Mouse (Mus musculus) hematopoietic stem cell, adult 5-6 weeks (primary cell): ENCODE measurements around the gene Sh2b3. TPM values are rescaled to one million over a fixed set of nuclear protein-coding genes. Genes with fewer than 3 reads are reported as not detected.
A peak's percentile ranks its signal among the peaks of the same experiment; 100 is the strongest.
"Not testable (repeated sequence)": the region's sequence is repeated elsewhere in the genome, so short reads cannot be mapped to it uniquely, and the experiment has no call there.

Source experiments
- ATAC-seq, 2 experiments: fragments of 125-278 bp in 1 of 2; replicated peaks in 1 of 2; 2 replicates each; pipeline ENCODE4 v1.8.0; 2016 to 2017; ENCODE audit warnings: inconsistent platforms in 2 of 2, mild to moderate bottlenecking in 2 of 2, moderate number of reproducible peaks in 2 of 2, low read depth in 1 of 2, moderate TSS enrichment in 1 of 2; ENCODE audit not compliant: low FRiP score in 2 of 2, poor library complexity in 2 of 2, severe bottlenecking in 2 of 2, insufficient read depth in 1 of 2, low TSS enrichment in 1 of 2
- total RNA-seq: library from RNA; stranded (forward); fragments of 172-1452, 232-1000 nt; gene quantifications from 2 replicates; pipeline ENCODE4 v1.2.3, GENCODE M21; 2017

Sh2b3 gene
- total RNA-seq, 1 experiment from 2014 or later = 18.6 TPM

DNA sequence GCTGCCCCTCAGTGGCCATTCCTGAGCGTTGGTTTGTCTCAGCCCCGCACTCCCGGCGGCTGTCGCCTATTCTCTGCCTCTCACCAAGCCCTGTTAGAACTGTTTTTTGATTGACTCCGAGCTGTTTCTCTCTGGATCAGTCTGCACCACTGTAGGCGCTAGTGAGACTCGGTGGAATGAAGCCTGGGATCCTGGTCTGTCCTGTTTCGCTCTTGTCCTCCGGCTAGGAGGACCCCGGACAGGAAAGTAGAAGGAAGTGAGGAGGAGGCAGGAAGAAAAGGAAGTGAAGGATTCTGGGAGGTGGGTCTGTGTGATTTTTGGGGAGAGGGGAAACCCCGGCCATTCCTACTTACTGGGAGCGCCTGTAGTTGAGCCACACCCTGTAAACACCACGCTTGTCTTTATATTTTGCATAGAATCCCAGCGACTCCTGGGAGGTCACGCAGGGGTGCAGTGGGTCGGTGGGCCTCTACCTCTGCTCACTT lies 10.6 kb upstream of the Sh2b3 start:
- ATAC-seq = peak; percentile 25 to 42; a peak in 2 of 4 replicates

DNA sequence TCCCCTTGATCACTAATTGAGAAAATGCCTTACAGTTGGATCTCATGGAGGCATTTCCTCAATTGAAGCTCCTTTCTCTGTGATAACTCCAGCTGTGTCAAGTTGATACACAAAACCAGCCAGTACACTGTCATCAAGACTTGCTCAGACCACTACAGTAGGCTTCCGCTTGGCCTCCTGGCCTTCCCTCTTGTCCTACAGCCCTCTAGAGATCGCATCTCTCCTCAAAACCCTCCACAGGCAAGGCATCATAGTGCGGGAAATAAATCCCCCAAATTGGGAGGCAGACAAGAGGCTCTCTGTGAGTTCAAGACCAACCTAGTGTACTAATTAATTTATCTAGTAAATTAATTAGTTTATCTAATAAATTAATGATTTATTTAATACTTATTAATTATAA lies 9.8 kb upstream of the Sh2b3 start:
- not testable (repeated sequence) for ATAC-seq

DNA sequence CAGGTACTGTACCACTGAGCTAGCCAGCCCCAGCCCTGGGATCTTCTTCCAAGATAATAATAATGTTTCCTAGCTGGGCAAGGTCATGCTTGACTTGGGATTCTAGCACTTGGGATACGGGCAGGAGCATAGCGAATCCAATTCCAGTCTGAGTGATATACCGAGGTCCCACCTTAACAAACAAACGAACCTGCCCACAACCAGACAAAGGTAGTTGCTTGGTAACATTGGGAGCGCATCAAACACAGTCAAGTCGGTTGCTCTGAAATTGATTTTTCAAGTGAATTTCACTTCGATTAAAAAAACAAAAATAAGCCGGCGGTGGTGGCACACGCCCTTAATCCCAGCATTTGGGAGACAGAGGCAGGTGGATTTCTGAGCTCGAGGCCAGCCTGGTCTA lies 8.9 kb upstream of the Sh2b3 start:
- ATAC-seq = no peak

DNA sequence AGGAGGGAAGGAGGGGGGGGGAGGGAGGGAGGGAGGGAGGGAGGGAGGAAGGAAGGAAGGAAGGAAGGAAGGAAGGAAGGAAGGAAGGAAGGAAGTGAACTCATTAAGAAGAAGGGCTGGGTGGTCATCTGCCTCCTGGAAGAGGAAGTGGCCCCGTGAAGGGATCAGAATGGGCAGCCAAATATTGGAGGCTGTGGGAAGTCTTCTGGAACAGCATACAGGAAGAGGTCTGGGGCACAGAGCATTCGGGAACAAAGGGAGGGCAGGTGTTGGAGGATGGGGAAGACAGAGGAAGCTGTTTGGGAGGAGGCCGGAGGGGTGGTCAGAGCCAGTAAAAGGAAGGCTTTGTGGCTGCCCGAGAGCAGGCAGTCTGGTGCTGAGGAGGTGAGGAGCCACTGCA lies 7.9 kb upstream of the Sh2b3 start:
- no peak for ATAC-seq

DNA sequence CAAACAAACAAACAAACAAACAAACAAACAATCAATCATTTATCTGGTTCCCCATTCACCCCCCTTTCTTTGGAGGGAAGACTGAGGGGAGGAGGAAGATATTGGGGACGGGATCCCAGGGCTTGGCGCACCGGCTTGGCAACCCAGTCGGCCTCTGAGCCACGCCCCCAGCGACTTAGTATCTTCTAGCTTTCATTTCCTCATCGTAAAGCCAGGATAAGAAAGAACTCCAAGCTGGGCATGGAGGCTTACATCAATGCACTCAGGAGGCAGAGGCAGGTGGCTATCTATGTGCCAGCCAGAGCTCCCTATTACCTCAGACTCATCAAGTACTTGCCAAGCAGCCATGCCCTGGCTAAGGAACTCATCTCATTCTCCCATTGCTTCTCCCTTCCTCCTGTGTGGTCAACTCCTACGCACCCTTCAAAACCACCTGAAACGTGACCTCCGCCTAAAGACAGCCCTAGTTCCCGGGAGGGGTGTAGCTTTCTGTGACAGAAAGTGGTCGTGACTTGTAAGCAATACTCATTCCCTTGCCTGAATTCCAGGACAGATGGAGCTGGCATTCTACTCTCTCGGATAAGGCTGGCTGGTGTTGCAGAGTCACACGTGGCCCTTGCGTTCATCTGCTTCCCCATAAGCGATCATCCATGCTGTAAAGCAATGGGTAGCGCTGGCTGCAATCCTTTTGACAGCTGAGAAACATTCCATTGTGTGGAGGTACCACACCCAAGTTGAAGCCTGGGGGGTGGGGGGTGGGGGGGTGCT lies 5.9 kb upstream of the Sh2b3 start:
- ATAC-seq = no peak

DNA sequence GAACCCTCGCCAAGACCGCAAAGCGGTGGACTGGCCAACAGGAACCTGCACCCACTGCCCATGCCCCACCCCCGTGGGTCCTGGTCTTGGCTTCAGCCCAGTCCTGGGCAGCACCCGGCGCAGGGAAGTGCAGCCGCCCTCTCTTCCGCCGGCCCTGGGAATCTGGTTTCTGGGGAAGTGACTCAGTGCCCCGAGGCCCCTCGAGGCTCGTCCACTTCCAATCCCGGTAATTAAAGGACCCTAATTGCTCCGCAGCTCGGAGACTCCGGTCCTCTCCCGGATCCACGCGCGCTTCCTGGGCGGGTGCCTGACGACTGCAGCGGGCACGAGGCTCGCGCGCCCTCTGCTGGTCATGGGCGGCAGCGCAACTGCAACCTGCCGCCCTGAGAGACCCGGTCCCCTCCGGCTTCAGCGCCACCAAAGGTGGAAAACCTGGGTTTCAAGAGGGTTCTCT lies 5.2 kb upstream of the Sh2b3 start:
- peak; percentile 44 to 46; a peak in 2 of 4 replicates for ATAC-seq

DNA sequence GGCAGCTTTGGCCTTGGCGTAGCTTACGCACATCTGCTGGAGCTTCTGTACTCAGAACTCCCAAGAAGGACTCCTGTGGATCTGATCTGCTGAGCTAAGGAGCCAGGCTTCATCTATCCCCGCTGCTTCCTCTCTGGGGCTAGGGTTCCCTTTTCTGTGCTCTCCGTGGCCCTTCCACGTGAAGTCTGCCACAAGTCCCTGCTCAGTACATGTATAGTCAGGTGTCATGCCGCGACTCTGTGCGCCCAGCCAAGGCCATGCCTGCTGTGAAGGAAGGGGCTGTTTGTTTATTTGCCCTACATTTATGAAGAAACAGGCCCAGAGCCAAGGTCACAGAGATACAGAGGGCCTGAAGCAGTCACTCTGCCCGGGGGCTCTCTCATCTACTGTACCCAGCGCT lies 4.5 kb upstream of the Sh2b3 start:
- no peak for ATAC-seq

DNA sequence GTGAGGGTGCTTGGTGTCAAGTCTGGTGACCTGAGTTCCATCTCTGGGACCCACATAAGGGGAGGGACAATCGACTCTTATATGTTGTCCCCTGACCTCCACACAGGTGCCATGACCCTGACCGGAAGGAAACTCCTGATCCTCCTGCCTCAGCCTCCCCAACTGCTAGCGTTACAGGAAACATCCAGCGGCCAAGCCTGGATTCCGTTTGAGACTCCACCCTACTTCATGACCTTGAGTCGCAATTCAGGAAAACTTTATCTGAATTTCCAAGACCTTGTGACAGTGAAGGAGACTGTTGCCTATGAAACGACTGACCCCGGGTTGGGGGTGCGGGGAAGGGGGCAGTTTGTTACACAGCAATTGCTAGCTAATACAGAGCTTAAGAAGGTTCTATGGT lies 4.1 kb upstream of the Sh2b3 start:
- no peak for ATAC-seq

DNA sequence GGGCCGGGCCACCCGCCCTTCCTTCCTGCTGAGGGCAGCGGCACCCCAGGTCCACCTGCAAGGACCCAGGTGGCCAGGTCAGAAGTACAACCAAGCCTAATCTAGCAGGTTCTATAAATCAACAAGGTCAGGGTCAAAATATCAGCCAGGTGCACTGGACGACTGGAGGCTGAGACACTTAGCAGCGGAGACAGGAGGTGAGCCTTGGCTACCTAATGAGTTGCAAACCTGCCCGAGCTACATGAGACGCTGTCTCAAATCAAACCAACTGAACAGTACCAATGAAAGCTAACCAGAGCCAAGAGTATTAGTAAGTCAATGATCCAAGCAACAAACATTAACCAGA lies 1.7 kb upstream of the Sh2b3 start:
- no peak for ATAC-seq

DNA sequence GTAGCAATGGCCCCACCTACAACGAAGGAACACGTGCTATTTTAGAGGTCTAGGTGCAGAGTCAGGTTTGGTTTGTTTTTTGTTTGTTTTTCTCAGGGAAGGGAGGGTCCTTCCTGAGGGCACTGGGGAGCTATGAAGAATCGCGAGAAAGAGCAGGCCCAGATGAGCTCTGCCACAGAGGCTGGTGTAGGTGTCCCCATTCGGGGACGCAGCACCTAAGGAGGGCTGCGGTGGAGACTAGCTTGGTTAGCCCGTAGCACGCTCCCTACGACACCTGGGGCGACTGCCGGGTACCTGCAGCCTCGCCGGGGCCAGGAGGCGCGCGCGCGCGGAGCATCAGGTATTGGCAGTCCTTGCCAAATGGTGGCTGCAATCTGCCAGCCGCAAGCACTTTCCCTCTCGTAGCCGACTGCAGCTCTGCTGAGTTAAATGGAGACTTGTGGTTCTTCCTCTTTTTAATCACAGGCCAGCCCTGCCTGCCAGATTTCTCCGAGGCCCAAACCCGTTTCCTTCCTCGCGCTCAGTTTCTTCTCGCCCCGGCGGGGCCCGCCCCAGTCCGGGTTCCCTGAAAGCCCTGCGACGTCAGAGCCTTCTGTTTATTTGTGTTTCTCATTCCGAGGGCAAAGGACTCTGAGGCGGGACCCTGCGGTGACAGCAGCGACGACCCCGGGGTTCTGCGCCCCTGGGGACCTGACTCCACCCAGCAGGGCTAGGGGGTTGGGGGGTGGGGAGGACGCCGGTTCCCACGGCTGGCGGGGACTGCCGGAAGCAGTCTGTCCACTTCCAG lies 1.1 kb upstream of the Sh2b3 start:
- ATAC-seq = peak; percentile 25 to 40

DNA sequence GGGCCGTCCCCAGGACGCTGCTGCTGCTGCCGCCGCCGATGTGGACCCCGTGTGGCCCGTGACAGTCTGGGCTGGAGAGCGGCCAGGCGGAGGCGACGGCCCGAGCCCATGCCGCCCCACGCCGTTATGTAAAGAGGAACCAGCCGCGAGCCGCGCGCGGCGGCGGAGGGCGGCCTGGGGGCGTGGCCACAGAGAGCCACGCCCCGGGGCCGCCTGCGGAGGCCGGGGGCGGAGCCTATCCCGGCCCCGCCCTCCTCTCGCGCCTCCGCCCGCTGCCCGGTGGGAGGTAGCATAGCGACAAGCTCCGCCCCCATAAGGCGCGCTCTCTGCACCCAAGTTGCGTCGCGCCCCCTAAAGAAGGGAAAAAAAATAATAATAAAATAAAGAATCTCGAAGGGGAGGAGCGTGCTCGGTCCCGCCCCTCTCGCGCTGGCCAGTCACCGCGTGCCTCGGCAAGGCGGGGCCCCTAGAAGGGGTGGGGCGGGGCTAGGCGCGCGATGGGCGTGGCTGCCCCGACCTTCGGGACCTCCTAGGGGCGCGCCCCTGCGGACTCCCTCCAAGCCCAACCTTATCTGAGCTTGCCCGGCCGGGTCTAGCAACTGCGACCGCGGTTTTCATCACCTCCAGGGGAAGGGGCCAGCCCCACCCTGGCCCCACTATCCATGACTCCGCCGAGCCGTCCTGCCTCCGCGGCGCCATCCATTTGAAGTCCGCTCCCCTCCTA lies 592 bp downstream of the Sh2b3 start:
- ATAC-seq = peak; percentile 38 to 58

DNA sequence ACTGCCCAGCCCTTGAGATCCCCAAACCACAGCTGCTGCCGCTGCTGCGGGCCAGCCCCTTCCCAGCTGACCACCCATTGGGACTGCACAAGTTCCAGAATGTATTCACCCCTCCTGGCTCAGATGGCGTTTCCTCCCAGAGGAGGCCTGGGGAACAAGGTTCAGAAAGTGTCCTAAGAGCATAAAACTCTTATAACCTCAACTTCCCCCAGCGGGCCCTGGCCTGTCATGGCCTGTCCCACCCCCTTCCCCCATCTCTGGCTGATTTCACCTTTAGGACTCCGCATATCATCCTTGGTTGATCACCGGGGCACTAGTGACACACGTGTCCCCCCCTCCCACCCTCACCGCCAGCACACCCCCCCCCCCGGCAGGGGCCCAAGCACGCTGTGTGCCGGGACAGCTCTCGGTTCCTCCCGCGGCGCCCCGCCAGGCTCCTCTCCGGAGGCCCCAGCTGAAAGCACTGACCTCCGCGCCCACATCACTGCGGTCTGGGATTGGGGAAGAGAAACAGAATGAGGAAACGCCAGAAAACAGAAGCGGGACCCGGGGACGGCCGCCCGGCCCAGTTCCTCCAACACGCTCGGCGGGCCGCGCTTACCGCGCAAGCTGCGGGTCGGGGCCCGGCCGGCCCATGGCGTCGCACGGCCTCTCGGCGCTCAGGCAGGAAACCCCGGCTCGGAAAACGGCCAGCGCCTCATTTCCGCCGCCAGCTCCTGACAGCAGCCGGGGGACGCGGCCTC lies 1.3 kb downstream of the Sh2b3 start:
- ATAC-seq = peak in 1 of 2 experiments; percentile 26; a peak in 1 of 4 replicates

DNA sequence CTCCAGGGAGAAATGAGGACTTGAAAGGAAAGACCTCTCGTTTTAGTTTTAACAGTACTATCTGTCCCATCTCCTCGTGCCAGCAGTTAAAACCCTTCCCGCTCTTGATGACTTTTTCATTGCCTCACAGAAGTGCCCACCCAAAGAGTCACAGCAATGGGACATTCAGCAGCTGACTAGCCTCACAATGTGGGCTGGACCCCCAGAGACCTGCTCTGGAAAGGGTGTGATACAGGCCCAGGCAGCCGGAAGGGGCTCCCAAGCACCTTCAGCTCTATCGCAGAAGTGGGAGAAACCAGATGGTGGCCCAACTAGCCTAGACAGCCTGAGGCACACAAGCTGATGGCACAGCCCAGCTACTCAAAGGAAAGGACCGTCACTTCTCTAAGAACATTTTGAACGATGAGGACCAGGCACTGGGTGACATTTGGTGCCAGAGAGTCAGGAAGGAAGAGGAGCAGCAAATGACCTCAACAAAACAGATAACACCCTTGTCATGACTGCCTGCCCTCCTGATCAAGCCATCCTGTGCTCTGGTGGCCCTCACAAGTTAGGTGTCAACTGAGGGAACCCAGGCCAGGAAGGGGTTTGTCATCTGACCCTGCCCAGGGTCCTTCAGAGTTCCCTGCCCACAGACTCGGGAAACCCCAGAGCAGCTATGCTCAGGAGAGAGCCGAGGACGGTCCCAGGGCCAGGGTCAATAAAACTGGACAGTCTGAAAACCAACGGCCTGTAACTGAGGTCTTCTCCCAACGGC lies 2.3 kb downstream of the Sh2b3 start:
- no peak for ATAC-seq

DNA sequence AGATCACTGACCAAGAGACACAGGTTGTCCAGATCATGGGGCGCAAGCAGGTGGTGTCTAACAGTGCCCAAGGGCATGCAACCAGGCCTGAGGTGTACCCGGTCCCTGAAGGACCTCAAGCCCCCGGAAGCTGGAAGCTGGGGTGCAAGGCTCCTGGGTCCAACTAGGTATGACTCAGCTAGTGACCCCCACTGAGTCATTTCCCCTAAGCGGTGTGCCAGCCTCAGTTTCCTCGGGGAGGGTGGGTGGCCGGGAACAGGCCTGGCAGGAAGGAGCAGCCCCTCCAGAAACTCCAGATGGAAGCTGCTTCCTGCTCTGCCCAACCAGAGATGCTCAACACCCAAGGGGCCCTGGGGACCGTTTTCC lies 3.2 kb downstream of the Sh2b3 start:
- no peak for ATAC-seq

DNA sequence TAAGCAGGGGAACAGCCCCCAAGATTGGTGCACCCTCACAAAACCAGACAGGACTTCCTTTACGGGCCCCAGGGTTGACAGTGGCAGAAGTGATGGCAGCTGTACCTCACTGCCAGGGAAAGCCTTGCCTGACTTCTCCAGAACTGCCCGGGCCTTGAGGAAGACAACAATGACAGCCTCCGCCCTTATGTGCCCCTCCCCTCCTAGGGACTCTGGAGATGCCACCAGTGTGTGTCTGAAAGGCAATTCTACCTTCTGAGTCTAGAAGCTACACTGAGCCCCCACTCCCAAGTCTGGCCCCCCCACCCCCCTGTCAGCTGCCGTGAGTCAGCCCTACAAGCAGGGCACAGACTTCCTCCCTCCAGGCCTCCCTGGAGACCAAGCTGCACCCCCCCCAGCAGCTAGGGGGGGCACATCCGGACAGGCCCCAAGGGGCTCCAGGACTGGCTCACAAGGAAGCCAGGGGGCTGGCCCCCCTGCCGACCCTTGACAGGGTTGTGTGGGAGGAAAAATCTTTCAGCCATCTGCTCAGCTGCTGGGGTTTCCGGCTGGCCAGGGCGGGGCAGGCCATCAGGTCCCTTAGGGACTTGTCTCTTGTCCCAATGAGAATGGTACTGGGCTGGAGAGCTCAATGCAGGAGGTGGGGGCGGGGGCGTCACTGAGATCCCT lies 3.7 kb downstream of the Sh2b3 start:
- ATAC-seq = peak in 1 of 2 experiments; percentile 17; a peak in 2 of 4 replicates

DNA sequence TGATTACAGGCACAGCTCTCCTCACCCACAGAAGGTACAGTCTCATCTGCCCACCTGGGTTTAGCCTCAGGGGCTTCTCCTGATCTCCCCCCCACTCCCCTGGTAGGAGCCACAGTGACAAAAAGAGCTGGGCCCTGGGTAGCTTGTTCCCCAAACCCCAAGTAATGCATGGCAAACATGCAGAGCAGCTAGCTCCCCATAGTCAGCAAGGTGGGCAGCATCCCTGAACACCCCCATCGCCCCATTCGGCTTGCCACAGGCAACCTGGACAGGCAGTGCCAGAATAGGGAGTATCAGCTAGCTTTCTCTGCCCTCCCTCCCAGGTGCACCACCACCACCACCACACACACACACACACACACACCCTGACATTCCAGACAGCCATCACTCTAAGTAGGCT lies 4.3 kb downstream of the Sh2b3 start:
- ATAC-seq = no peak
